Mouse (Mus musculus) erythroblast, adult 5-6 weeks (primary cell): Measurements from ENCODE around the gene Tnnc1. TPM values are rescaled to one million over a fixed set of nuclear protein-coding genes. Genes with fewer than 3 reads are reported as not detected.

ENCODE experiments used
- ATAC-seq: replicated peaks from 2 replicates; pipeline ENCODE4 v1.8.0; 2016; ENCODE audit warnings: moderate number of reproducible peaks, mild to moderate bottlenecking, moderate TSS enrichment, inconsistent platforms; ENCODE audit not compliant: poor library complexity, low FRiP score, severe bottlenecking
- total RNA-seq, 2 experiments: library from RNA; stranded (forward) in 1 of 2; stranded (reverse) in 1 of 2; fragments of 150-400 nt in 1 of 2; fragments of 200-764, 138-1000 nt in 1 of 2; gene quantifications; 2 replicates each; pipeline versions ENCODE4 v1.2.3 to v1.2.4; 2015 to 2017; ENCODE audit warnings: low replicate concordance in 2 of 2

The Tnnc1 gene
- total RNA-seq, 2 experiments from 2014 or later, result not detected

DNA sequence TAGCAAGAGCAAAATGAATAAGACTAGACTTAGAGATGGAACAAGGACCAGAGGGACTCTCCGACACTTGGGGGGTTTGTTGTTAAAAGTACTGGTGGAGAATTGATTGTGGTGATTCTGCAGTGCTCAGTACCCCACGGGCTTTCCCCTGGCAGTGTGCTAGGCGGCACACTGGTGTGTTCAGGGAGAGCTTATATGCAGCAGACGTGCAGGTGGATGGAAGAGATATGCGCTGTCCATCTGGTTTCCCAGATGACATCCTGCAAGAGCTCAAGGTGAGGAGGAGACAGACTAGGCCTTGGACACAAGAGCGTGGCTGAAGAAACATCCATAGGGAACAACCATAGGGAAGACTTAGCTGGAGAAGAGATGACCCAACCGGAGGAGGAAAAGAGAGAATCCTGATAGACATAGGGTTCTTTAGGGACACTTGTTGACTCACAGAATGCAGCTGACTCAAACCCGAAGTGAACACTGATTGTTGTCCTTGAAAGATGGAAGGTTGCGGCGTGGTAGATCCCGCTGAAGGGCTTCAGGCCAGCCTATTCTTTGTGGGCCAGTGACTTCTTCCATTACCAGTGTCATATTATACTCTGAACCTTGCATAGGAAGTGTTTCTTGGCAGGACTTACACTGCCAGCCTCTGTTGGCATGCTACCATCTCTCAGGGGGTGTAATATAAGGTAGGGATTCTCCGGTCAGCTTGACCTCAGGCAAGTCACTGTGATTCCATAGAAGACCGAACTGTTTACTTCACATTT is 862 bp upstream of the Tnnc1 start:
- ATAC-seq, result peak; percentile 76

GRCm38 (mm10) chr14:31209133-31209557 is 1.0 kb downstream of the Tnnc1 start:
- no peak for ATAC-seq

DNA sequence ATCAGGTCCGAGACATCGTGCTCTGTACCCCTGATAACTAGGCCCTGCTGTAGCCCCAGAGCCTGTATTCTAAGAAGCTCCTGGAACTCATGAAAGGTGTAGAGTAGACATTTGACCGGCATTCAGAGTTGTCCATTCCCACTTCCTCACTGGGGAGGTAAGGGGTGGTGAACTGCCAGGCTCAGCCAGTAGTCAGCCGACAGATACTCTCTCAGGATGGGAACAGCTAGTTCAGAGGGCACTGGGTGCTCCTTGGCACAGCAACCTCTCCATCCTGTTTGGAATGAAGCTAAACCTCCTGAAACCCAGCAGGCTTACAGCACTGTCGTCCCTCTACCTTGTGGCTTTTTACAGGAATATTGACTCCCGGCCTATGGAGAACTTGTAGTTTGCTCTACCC is 3.7 kb downstream of the Tnnc1 start:
- no peak for ATAC-seq

- ATAC-seq, result no peak
Observed at GRCm38 (mm10) chr14:31212499-31212898, 4.4 kb downstream of the Tnnc1 start.

GRCm38 (mm10) chr14:31213868-31214267 is 5.8 kb downstream of the Tnnc1 start:
- ATAC-seq, result no peak

GRCm38 (mm10) chr14:31214684-31215083 is 6.6 kb downstream of the Tnnc1 start:
- ATAC-seq, result no peak

GRCm38 (mm10) chr14:31215157-31216002 is 7.3 kb downstream of the Tnnc1 start:
- peak; percentile 81 for ATAC-seq

DNA sequence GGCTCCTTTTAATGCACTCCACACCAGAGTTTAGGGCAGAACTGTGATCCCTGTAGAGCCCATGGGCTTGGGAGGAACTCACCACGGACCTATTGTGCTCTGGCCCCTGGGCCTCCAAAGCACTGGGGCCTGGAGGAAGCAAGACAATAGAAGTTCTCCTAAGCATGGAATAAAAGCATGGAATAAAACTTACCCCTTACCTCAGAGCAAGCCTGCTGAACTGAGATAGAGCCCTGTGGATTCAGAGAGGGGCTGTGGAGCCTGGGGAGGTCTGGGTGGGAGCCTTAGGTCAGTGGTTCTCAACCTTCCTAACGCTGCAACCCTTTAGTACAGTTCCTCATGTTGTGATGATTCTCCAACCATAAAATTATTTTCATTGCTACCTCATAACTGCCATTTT is 8.7 kb downstream of the Tnnc1 start, which contains the start of gene Nisch:
Gene Nisch (minus strand): TSS at position 101 of the 400 bp plus-strand sequence.
- ATAC-seq, result no peak

- ATAC-seq, result no peak
Observed at GRCm38 (mm10) chr14:31217666-31218065, 9.6 kb downstream of the Tnnc1 start, which contains the start of gene Sema3g. Gene Sema3g (plus strand): TSS chr14:31217860.

- ATAC-seq, result no peak
Observed at GRCm38 (mm10) chr14:31226978-31227377, 18.9 kb downstream of the Tnnc1 start.

DNA sequence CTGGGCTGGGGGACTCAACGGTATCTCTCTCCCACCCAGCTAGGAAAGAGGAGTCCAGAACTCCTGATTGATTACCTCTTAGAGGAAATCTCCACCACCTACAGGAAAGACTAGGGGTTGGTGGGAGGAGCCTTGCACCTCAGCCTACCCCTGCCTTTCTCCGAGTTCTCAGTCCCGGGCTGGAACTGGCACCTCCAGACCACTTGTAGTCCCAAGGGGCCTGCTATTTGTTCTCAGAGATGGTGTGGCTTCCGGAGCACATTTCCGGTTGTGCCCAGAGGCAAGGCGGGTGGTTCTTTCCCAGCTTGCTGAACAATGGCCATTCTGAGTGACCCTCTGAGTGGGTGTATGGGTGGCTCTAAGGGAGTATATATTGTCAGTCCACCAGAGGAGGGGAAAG is 20.1 kb downstream of the Tnnc1 start:
- no peak for ATAC-seq

DNA sequence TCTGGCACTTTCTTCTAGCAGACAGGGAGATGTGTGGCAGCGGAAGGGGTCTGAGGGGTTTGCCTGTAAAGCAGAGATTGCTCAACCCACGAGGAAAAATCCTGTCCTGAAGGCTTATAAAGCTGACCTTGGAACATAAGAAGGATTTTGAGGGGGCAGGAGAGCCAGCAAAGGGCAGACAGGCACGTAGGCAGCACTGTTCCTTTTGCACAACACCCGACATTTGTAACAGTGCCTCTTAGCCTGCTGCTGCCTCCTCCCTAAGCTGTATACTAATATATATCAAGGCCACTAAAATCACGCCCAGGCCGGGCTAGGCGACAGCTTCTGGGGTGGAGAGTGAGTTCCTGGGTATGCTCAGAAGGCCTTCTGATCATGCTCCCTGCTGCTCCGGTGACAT is 22.3 kb downstream of the Tnnc1 start:
- ATAC-seq, result no peak

DNA sequence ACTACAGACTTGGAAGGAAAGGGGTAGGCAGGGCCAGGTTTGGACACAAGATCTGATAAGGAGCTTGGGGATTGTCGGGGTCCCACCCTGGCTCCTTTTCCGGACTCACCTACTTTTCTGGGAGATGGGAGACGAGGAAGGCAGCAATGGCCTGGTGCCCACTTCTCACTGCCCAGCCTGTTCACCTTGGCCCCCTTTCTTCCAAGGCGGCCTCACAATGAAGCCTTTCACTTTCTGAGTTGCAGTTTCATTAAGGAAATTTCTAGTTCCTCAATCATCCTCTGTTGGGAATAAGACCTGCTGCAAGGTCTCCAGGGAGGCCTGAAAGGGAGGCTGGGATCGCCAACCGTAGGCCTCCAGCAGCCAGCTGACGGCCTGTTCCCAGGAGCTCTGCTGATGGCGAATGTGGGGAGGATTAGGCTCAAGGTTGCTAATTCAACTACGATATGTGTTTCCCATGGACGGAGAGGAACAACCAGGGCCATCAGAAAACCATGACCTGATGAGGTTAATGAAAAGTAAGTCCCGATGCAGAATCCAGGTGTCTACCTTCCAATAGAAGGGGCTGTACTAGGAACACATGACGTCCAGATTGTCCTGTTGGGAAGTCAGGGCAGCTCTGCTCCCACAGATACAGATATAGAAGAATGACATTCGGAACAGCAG is 24.4 kb downstream of the Tnnc1 start:
- ATAC-seq, result no peak

- ATAC-seq, result no peak
Observed at GRCm38 (mm10) chr14:31233070-31233995, 25.2 kb downstream of the Tnnc1 start.

- ATAC-seq, result peak; percentile 82
Observed at GRCm38 (mm10) chr14:31233996-31234591, 26.0 kb downstream of the Tnnc1 start.

DNA sequence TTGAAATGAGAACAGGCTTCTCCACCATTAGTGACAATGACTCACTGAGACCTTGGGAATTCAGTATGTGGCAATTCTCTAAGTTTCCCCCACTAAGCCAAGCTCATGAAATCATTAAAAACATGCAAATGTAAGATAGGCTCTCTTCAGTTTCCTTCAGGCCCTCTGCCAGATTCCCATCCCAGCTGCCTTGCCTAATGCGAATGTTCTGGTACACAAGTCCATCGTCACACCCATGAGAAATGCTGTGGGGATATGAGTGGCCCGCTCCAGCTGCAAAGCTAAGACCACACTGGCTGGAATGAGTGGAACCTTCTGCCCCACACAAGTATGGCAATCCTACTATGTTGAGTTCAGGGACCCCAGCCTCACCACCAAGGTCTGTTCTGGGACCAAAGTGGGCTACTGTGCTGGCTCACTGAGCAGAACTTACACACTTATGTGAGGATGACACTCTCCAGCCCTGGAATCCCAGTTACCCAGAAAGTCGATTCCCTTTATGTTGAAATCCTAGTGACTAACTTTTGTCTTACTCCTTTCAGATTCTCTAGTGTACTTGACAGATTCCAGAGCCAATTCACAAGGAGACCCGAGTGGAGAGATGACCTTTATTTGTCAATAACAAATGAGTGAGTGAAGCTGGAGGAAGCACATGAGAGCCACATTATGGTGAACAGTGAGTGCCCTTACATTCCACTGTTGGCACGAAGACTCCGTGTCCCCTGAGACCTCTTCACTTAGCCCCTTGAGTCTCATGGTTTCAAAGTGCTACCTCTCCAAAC is 29.2 kb downstream of the Tnnc1 start:
- no peak for ATAC-seq

- ATAC-seq, result no peak
Observed at GRCm38 (mm10) chr14:31240528-31240927, 32.4 kb downstream of the Tnnc1 start.

GRCm38 (mm10) chr14:31244777-31245176 is 36.7 kb downstream of the Tnnc1 start:
- ATAC-seq, result no peak
